Mouse (Mus musculus) thymus, postnatal 0 days (tissue): ENCODE measurements around the gene Yrdc. TPM values are rescaled to one million over a fixed set of nuclear protein-coding genes. Genes with fewer than 3 reads are reported as not detected.
A peak's percentile ranks its signal among the peaks of the same experiment; 100 is the strongest.

Experiments
- DNase-seq: peaks from one replicate; pipeline ENCODE4 v3.0.0-alpha.2; 2015; ENCODE audit warnings: low spot score
- polyA plus RNA-seq: library from polyadenylated mRNA; unstranded; fragments of >200 nt; fragmentation: Nextera tagmentation; extraction: Ambion mirVana; gene quantifications from 2 replicates; pipeline ENCODE4 v1.2.1, GENCODE M21; 2015

Yrdc gene
- polyA plus RNA-seq, 1 experiment from 2014 or later: 49.4 TPM

DNA sequence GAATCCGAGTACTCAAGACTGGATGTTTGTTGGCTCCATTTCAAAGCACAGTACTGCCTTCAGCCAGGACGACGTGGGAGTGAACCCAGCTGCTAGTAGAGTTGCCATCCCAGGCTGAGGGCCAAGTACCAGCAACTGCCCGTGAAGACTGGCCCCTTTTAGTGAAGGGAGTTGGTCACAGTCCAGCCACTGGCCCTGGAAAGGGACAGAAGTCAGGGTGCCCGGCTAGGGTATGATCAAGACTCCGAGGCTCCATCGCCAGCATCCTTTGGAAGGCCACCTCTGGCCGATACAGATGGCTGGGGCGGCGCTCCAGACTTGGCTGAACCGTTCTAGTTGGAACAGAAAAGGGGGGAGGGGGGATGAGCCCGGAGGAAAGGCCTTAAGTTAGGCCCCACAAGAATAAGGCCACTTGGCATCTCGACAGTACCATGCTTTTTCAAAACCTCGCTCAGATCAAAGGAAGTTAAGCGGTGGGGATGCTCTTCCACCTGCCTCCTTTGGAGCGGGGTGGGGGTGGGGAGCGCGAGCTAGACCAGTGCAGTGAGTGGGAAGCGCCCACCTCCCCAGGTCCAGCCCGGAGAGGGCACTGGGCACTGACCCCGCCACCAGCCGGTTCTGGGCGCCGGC, 733 bp upstream of the Yrdc start:
- DNase-seq: no peak

GRCm38 (mm10) chr4:124850933-124851658, 617 bp downstream of the Yrdc start, which contains the start of gene 1110065P20Rik:
1110065P20Rik (minus strand) TSS chr4:124851196.
- peak; percentile 74 for DNase-seq

DNA sequence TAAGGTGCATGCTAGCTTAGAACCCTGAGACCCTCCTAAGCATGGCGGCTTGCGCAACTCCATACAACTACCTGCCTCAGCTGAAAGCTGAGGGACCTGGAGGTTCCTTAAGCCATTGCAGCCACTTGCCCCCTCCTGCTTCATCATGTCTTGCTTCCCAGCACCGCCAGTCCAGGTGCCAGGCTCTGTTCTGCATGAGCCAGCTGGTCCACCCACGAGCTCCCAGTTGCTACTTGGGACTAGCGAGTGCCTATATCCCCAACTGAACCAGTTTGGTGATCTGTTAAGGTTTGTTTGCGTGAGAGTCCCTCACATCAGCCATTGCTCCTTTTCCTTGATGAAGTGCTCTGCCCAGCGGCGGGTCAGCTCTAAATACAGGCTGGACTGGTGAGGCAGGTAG, 5.8 kb downstream of the Yrdc start:
- DNase-seq: no peak

DNA sequence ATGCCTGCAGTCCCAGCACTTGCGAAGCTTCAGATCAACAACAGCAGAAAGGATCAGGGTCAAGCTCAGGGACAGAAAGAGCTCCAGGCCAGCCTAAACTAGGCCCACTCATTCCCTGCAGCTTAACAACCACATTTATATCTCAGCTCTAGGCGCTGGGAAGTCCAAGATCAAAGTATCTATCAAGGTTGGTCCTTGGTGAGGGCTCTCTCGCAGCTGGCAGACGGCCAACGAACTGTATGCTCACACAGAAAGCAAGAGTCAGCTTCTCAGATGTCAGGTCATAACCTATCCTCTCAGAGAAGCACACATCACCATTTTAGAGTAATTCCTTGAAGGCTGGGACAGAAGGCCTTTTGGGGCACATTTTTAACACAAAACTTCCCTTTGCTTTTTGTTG, 7.9 kb downstream of the Yrdc start:
- no peak for DNase-seq

- peak; percentile 35 for DNase-seq
These were observed 10.0 kb downstream of the Yrdc start for GRCm38 (mm10) chr4:124860446-124860845.

DNA sequence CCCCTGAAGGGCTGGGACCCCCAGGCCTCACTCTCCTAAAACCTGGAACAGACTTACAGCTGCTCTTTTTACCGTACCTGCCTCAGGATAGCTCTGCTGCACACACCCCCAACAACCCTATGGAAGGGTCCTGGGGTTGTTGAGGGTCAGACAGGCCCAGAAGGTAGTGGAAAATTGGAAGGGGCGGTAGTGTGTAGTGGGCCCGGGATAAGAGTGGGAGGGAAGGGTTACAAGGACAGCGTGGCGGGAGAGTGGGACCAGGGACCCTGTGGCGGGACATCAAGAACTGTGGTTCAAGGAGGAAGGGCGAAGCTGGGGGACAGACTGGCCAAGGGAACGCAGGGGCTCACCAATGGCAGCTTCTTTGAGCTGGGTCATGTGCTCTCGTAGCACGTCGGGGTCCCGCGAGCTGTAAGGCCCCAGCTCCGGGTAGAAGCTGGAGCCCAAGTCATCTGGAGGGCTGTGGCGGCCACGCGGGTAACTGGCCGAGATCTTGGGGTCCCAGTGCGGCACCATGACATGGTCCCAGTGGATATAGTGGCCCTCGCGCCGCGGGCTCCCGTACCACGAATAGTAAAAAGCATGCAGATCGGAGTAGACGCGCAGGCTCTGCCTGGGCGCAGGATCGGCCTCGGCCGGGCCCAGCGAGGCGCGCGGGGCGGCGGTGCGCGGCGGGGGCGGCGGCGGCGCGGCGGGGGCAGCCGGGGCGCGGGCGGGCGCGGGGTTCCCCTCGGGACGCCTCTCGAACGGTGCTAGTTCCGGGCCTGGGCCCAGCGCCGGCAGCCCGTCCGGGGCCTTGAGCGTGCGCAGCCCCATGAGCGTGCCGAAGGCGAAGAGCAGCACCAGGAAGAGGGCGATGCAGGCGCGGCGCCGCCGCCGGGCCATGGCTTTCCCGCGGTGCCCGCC, 11.1 kb downstream of the Yrdc start, which contains the start of gene Maneal:
TSS of gene Maneal (minus strand) at position 889 of the 906 bp plus-strand sequence.
- DNase-seq: no peak

- DNase-seq: no peak
These were observed 22.2 kb downstream of the Yrdc start for GRCm38 (mm10) chr4:124872719-124873118.

GRCm38 (mm10) chr4:124880599-124880998, 30.1 kb downstream of the Yrdc start, which contains the start of gene Epha10:
Epha10 (plus strand) TSS chr4:124880899.
- DNase-seq: no peak

DNA sequence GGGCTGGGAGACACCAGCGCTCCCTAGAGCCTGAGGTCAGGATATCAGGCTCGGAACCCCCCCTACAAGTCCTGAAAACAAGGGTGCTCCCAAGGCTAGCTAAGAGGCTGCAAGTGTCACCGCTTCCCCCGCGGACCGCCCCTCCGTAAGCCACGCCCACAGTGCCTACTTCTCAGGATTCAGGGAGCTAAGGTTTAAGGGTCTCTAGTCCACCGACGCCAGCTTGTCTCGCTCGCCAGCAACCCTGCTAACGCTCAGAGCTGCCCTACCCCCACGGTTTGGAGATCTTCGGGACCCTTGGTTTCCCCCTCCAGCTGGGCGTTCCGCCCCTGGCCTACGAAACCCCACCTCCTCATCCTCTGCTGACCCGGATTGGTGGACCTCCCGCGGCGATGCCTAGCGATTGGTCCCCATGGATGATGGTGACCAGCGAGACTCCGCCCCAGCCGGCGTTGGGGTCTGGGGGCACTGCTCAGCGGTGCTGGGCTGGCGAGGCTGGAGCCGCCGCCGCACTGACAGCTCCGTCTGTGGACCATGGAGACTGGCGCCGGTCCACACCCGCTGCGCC, 30.9 kb downstream of the Yrdc start:
- no peak for DNase-seq

- no peak for DNase-seq
These were observed 31.8 kb downstream of the Yrdc start for GRCm38 (mm10) chr4:124882151-124882729.

- DNase-seq: no peak
These were observed 38.2 kb downstream of the Yrdc start for GRCm38 (mm10) chr4:124888702-124889101.

- DNase-seq: no peak
These were observed 39.5 kb downstream of the Yrdc start for GRCm38 (mm10) chr4:124889935-124890334.

GRCm38 (mm10) chr4:124890831-124891230, 40.4 kb downstream of the Yrdc start:
- DNase-seq: no peak

DNA sequence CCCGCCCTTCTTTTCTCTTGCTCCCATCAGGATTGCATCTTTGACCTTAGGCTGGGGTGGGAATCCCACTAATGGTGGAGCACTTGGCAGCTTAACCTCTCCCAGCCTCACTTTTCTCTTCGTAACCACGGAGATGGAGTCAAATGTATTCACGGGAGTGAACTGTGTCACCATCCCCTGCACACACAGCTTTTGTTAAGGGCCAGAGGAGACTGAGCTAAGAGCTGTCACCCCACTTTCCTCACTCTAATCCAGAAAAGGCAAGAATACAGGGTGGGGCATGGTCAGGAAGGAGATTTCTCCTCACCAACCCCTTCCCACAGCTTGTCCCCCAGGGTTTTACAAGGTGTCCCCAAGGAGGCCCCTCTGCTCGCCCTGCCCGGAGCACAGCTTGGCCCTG, 43.3 kb downstream of the Yrdc start:
- no peak for DNase-seq

GRCm38 (mm10) chr4:124894508-124895428, 44.3 kb downstream of the Yrdc start:
- DNase-seq: no peak

DNA sequence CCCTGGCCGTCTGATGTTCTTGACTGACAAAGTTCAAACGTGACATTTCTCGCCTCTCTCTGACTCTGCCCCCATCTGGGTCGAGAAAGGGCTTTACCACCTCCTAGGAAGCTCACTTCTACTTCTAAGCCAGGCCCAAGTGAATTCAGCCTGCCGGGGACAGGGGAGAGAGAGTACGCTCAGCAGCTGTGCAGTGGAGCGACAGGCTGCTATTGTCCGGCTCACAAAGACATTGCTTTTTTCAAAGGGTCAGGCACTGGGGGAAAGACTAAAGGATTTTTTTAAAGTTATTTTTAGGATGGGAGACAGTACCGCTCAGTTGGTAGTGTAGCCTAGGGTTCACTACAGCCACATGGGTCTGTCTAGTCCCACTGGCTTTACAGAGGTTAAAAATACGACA, 47.9 kb downstream of the Yrdc start:
- DNase-seq: no peak

- DNase-seq: no peak
These were observed 49.4 kb downstream of the Yrdc start for GRCm38 (mm10) chr4:124899906-124900305.
